Comparison of ENCODE assay signal across 8 mouse cellular contexts in genomic region chrX:134600659-134601379, GRCm38 (mm10). TPM values are rescaled to one million over a fixed set of nuclear protein-coding genes. Genes with fewer than 3 reads are reported as not detected.
DNase-seq lines count a peak whose midpoint lies in the region; ATAC-seq lines count a peak whose summit lies in the region.

Gene Gla, minus strand, starts transcription at chrX:134601125.
Gene Hnrnph2, plus strand, starts transcription at chrX:134601179.

- ATAC-seq in hindbrain, embryonic 14.5 days (ENCODE audit: low FRiP score), result peak; percentile 98

- no peaks in the 10 kb centered on the region for H3K36me3 ChIP-seq in hindbrain, embryonic 14.5 days (replicated peaks; ENCODE audit: control insufficient read depth, insufficient read depth)

- peaks cover 13% of the 10 kb centered on the region; the same call in 1 of the 2 replicates for H3K4me1 ChIP-seq in hindbrain, embryonic 14.5 days (replicated peaks; ENCODE audit: control insufficient read depth, insufficient read depth, low read length)

- peak within 1 kb of the TSS; percentile 63 for H3K9ac ChIP-seq in hindbrain, embryonic 14.5 days

- no peaks in the 10 kb centered on the region for H3K27me3 ChIP-seq in hindbrain, embryonic 14.5 days (ENCODE audit: control insufficient read depth, insufficient read depth, low read length)

- peak within 1 kb of the TSS; percentile 50 for H3K4me3 ChIP-seq in hindbrain, embryonic 14.5 days (replicated peaks; ENCODE audit: low read length)

- H3K9me3 ChIP-seq in hindbrain, embryonic 14.5 days (ENCODE audit: control insufficient read depth, low read length), result no peaks in the 10 kb centered on the region

- H3K4me2 ChIP-seq in hindbrain, embryonic 14.5 days (replicated peaks), result peak within 1 kb of the TSS; percentile 63

- 15% methylated on average over 33 of the region's 33 CpGs for WGBS in hindbrain, embryonic 14.5 days

- peak; percentile 98 for DNase-seq in R1 (ENCODE audit: low read depth, low spot score)
- peak; percentile 86 to 89 for DNase-seq in cerebellum, postnatal 25 days
- DNase-seq in frontal cortex, postnatal 25 days (ENCODE audit: low spot score in 2 of 2), result peak; percentile 71 to 75
- peak; percentile 95 for DNase-seq in hindbrain, embryonic 14.5 days (ENCODE audit: low spot score)
- DNase-seq in layer of hippocampus, postnatal 36 days, result peak; percentile 84 to 89
- DNase-seq in lung, postnatal 36 days, result peak; percentile 97
- DNase-seq in retina, postnatal 1 day, result peak; percentile 99
- DNase-seq in urinary bladder, adult 18-20 months (ENCODE audit: low spot score in 2 of 2), result peak; percentile 62 to 83

- H3K27ac ChIP-seq in hindbrain, embryonic 14.5 days, result peak within 1 kb of the TSS; percentile 96

RNA-seq across cellular contexts. Expression of gene Gla, which starts in this region (rescaled TPM):
- 2.4 and 4.1 TPM in 2 replicates for polyA plus RNA-seq in hindbrain, embryonic 14.5 days (2014; fragmentation: Nextera tagmentation; extraction: Ambion mirVana)
- total RNA-seq in layer of hippocampus, postnatal 36 days (2021), result 1 to 10 TPM; 7.4 to 8.9 TPM

RNA-seq across cellular contexts. Expression of gene Hnrnph2, which starts in this region (rescaled TPM):
- polyA plus RNA-seq in hindbrain, embryonic 14.5 days (2014; fragmentation: Nextera tagmentation; extraction: Ambion mirVana), result 90.2 and 102 TPM in 2 replicates
- total RNA-seq in layer of hippocampus, postnatal 36 days (2021), result 100 to 1,000 TPM; 148 to 160 TPM

Comparison
In these comparisons a context has a peak if more than half of its experiments do, and no peak if none do; other contexts are left out.
1. Peak in every context shown above with its lines: DNase-seq, ATAC-seq, H3K4me3 ChIP-seq and H3K27ac ChIP-seq.